Mouse (Mus musculus): ENCODE measurements around the gene Hbq1a. TPM values are rescaled to one million over a fixed set of nuclear protein-coding genes. Genes with fewer than 3 reads are reported as not detected.
A peak's percentile ranks its signal among the peaks of the same experiment; 100 is the strongest.
"Not testable (repeated sequence)": the region's sequence is repeated elsewhere in the genome, so short reads cannot be mapped to it uniquely, and the experiment has no call there.

Hbq1a gene
- 0.46 TPM in 1 of 2 replicates, not detected in the other for total RNA-seq (2012; rRNA removed)
- under 1 TPM in 1 of 2 experiments, not detected in 1; 0.29 TPM for polyA plus RNA-seq (2012; ENCODE audit: insufficient read depth in 1 of 2, insufficient read length in 2 of 2, low read depth in 1 of 2, low replicate concordance in 2 of 2, missing spikeins in 1 of 2)

GRCm38 (mm10) chr11:32299865-32300264 is at the start of gene Hbq1a:
TSS of gene Hbq1a (plus strand) at chr11:32300069.
- H3K4me1 ChIP-seq (ENCODE audit: control insufficient read depth in 1 of 2, insufficient read depth in 2 of 2, low read length in 2 of 2); H3K4me3 ChIP-seq (ENCODE audit: control insufficient read depth in 1 of 2, insufficient read depth in 1 of 2, low read depth in 2 of 2, low read length in 2 of 2); H3K36me3 ChIP-seq (ENCODE audit: control insufficient read depth in 1 of 2, insufficient read depth in 2 of 2, low read length in 2 of 2); H3K27ac ChIP-seq (ENCODE audit: control insufficient read depth, low read depth, low read length); H3K27me3 ChIP-seq (ENCODE audit: control insufficient read depth in 1 of 2, insufficient read depth in 2 of 2, low read length in 2 of 2); H3K9ac ChIP-seq (ENCODE audit: control insufficient read depth, low read depth, low read length, poor library complexity, severe bottlenecking); H3K9me3 ChIP-seq (replicated peaks; ENCODE audit: insufficient read depth, low read length); H3K79me2 ChIP-seq (ENCODE audit: control insufficient read depth, insufficient read depth, low read length, poor library complexity): not testable (repeated sequence)
- DNase-seq (ENCODE audit: low read depth, low spot score): peak; percentile 40
- TF ChIP-seq SMC3 (IDR thresholded peaks at IDR 0.05; ENCODE audit: low read depth, low read length) (peak; percentile 73), ZC3H11A (IDR thresholded peaks at IDR 0.05; ENCODE audit: low read depth, low read length) (0 out of 2 replicates have a peak, but pooled peaks have one; percentile 9), CTCF (IDR thresholded peaks at IDR 0.05 in 2 of 3, conservative IDR thresholded peaks at IDR 0.05 in 1 of 3; ENCODE audit: control insufficient read depth in 1 of 3, insufficient read depth in 1 of 3, low read depth in 2 of 3, low read length in 3 of 3, poor library complexity in 1 of 3, severe bottlenecking in 1 of 3) (peak; percentile 46 to 76 (median 69)), RAD21 (IDR thresholded peaks at IDR 0.05; ENCODE audit: low read depth, low read length) (peak; percentile 36)

GRCm38 (mm10) chr11:32250880-32251763 is 48.7 kb upstream of the Hbq1a start:
- peaks cover 0 to 42% of the 10 kb centered on the region in 2 experiments; a peak in 2 of 4 replicates for H3K36me3 ChIP-seq (ENCODE audit: control insufficient read depth in 1 of 2, insufficient read depth in 2 of 2, low read length in 2 of 2)
- no peak overlapping the region for H3K4me3 ChIP-seq (ENCODE audit: control insufficient read depth in 1 of 2, insufficient read depth in 1 of 2, low read depth in 2 of 2, low read length in 2 of 2)
- H3K27ac ChIP-seq (ENCODE audit: control insufficient read depth, low read depth, low read length): peak overlapping the region; percentile 80
- peak overlapping the region; percentile 8; the same call in 1 of the 2 replicates for H3K9ac ChIP-seq (ENCODE audit: control insufficient read depth, low read depth, low read length, poor library complexity, severe bottlenecking)
- no peaks in the 10 kb centered on the region for H3K9me3 ChIP-seq (replicated peaks; ENCODE audit: insufficient read depth, low read length)
- TF ChIP-seq POLR2AphosphoS5 (IDR thresholded peaks at IDR 0.05; ENCODE audit: borderline replicate concordance, low read depth, low read length) (no peak), USF2 (IDR thresholded peaks at IDR 0.05; ENCODE audit: borderline replicate concordance in 1 of 2, insufficient read depth in 1 of 2, low read depth in 1 of 2, low read length in 2 of 2) (no peak), MXI1 (IDR thresholded peaks at IDR 0.05; ENCODE audit: low read depth, low read length) (no peak), CHD2 (IDR thresholded peaks at IDR 0.05; ENCODE audit: low read length) (no peak), MAFK (IDR thresholded peaks at IDR 0.05; ENCODE audit: borderline replicate concordance, low read depth, low read length) (peak; percentile 95), TCF12 (IDR thresholded peaks at IDR 0.05; ENCODE audit: low read depth, low read length) (peak; percentile 95), GATA1 (IDR thresholded peaks at IDR 0.05; ENCODE audit: low read depth, low read length) (peak; percentile 94), RCOR1 (IDR thresholded peaks at IDR 0.05; ENCODE audit: low read depth, low read length) (peak; percentile 85), TAL1 (IDR thresholded peaks at IDR 0.05; ENCODE audit: low read length) (peak; percentile 91), EP300 (IDR thresholded peaks at IDR 0.05; ENCODE audit: low read depth in 1 of 2, low read length in 2 of 2) (peak; percentile 97 to 99), RAD21 (IDR thresholded peaks at IDR 0.05; ENCODE audit: low read depth, low read length) (no peak), MYC (IDR thresholded peaks at IDR 0.05; ENCODE audit: low read depth, low read length) (peak; percentile 75), SIN3A (IDR thresholded peaks at IDR 0.05; ENCODE audit: low read length) (peak; percentile 89), ZNF384 (IDR thresholded peaks at IDR 0.05; ENCODE audit: low read depth, low read length) (no peak), JUND (IDR thresholded peaks at IDR 0.05; ENCODE audit: low read depth, low read length) (peak; percentile 87), ETS1 (IDR thresholded peaks at IDR 0.05; ENCODE audit: low read depth, low read length) (peak; percentile 97), GABPA (IDR thresholded peaks at IDR 0.05; ENCODE audit: low read depth, low read length) (peak; percentile 65; the same call in 1 of the 2 replicates)
- H3K27me3 ChIP-seq (ENCODE audit: control insufficient read depth in 1 of 2, insufficient read depth in 2 of 2, low read length in 2 of 2): no peaks in the 10 kb centered on the region
- DNase-seq (ENCODE audit: low read depth, low spot score): peak; percentile 90
- no peaks in the 10 kb centered on the region for H3K79me2 ChIP-seq (ENCODE audit: control insufficient read depth, insufficient read depth, low read length, poor library complexity)
- H3K4me1 ChIP-seq (ENCODE audit: control insufficient read depth in 1 of 2, insufficient read depth in 2 of 2, low read length in 2 of 2): peaks cover 24 to 37% of the 10 kb centered on the region in 2 experiments

All from MEL (cell line).